Mouse (Mus musculus) liver, embryonic 11.5 days (tissue): ENCODE results near the gene Arhgef25. TPM values are rescaled to one million over a fixed set of nuclear protein-coding genes. Genes with fewer than 3 reads are reported as not detected.
"Not testable (repeated sequence)": the region's sequence is repeated elsewhere in the genome, so short reads cannot be mapped to it uniquely, and the experiment has no call there.

Experiments used
- ATAC-seq: fragments of 200-750 bp; cut with Nextera tagmentation; replicated peaks from 2 replicates; pipeline ENCODE4 v1.8.0; 2017; ENCODE audit warnings: moderate number of reproducible peaks, mild to moderate bottlenecking, moderate TSS enrichment, moderate library complexity; ENCODE audit not compliant: low FRiP score
- DNase-seq: peaks from one replicate; pipeline ENCODE4 v3.0.0-alpha.2; 2017; ENCODE audit warnings: low spot score
- H3K27ac ChIP-seq: fragments of 300-500 bp; sonication (generic); 2 replicates; pipeline ENCODE4 v1.5.1; 2014; ENCODE audit warnings: mild to moderate bottlenecking, low read depth, low read length, control low read depth
- H3K27me3 ChIP-seq: fragments of 300-500 bp; sonication (generic); replicated peaks from 2 replicates; pipeline ENCODE4 v1.6.1; 2014; ENCODE audit warnings: low read length, mixed read lengths; ENCODE audit not compliant: control insufficient read depth, insufficient read depth
- H3K36me3 ChIP-seq: fragments of 300-500 bp; sonication (generic); 2 replicates; pipeline ENCODE4 v1.6.1; 2014; ENCODE audit warnings: mild to moderate bottlenecking, low read length, moderate library complexity, mixed read lengths; ENCODE audit not compliant: control insufficient read depth, insufficient read depth
- H3K4me1 ChIP-seq: fragments of 300-500 bp; sonication (generic); replicated peaks from 2 replicates; pipeline ENCODE4 v1.6.1; 2014; ENCODE audit warnings: low read length, mixed read lengths; ENCODE audit not compliant: control insufficient read depth, insufficient read depth
- H3K4me2 ChIP-seq: fragments of 300-500 bp; sonication (generic); 2 replicates; pipeline ENCODE4 v1.6.1; 2014; ENCODE audit warnings: mild to moderate bottlenecking, control low read depth, moderate library complexity
- H3K4me3 ChIP-seq: fragments of 300-500 bp; sonication (generic); 2 replicates; pipeline ENCODE4 v1.5.1; 2014; ENCODE audit warnings: low read depth, low read length, control low read depth
- H3K9ac ChIP-seq: fragments of 300-500 bp; sonication (generic); 2 replicates; pipeline ENCODE4 v1.6.1; 2014; ENCODE audit warnings: low read depth, low read length, control low read depth
- H3K9me3 ChIP-seq: fragments of 300-500 bp; sonication (generic); 2 replicates; pipeline ENCODE4 v1.6.1; 2016; ENCODE audit warnings: low read length, inconsistent platforms, mixed read lengths; ENCODE audit not compliant: control insufficient read depth
- WGBS: fragments of 180-500 bp; shearing (Covaris S2); extraction: QIAGEN DNeasy Blood & Tissue Kit; methylation state at CpG from one replicate; pipeline ENCODE4 v1.1.7; 2014; 5-methylcytosine and 5-hydroxymethylcytosine counted together
- polyA plus RNA-seq: library from polyadenylated mRNA; unstranded; fragments of >200 nt; fragmentation: Nextera tagmentation; extraction: Ambion mirVana; gene quantifications from 2 replicates; pipeline ENCODE4 v1.2.1, GENCODE M21; 2014

Gene Arhgef25
- polyA plus RNA-seq, 1 experiment from 2014 or later = 30.2 TPM

DNA sequence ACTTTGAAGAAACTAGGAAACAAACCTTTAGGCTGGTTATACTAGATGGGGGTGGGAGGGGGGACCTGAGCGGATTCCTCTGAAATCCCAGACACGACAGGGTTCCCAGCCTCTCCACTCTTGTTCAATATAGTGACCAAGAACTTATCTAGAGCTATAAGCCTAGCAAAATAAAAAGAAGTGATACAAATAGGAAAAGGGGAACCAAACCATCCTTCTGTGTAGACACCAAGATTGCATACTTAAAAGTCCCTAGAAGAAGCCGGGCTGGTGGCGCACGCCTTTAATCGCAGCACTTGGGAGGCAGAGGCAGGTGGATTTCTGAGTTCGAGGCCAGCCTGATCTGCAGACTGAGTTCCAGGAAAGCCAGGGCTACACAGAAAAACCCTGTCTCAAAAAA is 36.6 kb downstream of the Arhgef25 start:
- ATAC-seq (no peak), DNase-seq (no peak)
- H3K36me3 ChIP-seq = no peaks in the 10 kb centered on the region
- no peaks in the 10 kb centered on the region for H3K27me3 ChIP-seq
- H3K4me1 ChIP-seq = no peaks in the 10 kb centered on the region
- H3K4me3 ChIP-seq = no peak overlapping the region
- no peak overlapping the region for H3K9ac ChIP-seq
- no peaks in the 10 kb centered on the region for H3K9me3 ChIP-seq
- H3K27ac ChIP-seq = no peak overlapping the region
- no peak overlapping the region for H3K4me2 ChIP-seq
- 87% methylated on average over 7 of the region's 7 CpGs for WGBS

DNA sequence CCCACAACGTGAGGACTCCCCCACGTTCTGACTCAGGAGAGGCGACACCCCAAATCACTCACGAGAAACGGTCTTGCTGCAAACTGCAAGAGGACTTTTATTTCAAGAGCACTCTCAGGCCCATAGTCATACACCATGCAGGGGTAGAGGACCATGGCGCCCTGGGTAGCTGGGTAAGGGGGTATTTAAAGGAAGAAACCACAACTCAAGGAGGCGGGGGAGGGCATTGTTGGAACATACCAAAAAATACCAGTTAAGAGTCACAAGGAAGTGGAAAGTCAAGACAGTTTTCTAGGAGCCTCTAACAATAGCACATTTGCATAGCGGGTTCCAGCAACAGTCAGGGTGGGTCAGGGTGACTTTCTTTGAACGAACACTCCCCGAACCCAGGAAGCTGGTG is 37.3 kb downstream of the Arhgef25 start:
- H3K4me3 ChIP-seq, H3K27ac ChIP-seq, DNase-seq, H3K27me3 ChIP-seq, H3K9me3 ChIP-seq, H3K9ac ChIP-seq, H3K4me2 ChIP-seq, H3K36me3 ChIP-seq, H3K4me1 ChIP-seq, ATAC-seq: not testable (repeated sequence)
- 84% methylated on average over 10 of the region's 10 CpGs for WGBS

DNA sequence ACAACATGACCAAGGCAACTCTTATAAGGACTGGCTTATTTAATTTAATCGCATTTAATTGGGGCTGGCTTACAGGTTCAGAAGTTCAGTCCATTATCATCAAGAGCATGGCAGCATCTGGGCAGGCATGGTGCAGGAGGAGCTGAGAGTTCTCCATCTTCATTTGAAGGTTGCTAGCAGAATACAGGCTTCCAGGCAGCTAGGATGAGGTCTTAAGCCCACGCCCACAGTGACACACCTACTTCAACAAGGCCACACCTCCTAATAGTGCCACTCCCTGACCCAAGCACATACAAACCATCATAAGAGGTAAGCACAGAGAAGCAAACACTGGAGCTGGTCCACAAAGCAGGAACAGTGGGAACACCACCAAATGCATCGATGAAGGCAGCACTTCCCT is 38.6 kb downstream of the Arhgef25 start:
- not testable (repeated sequence) for H3K27me3 ChIP-seq, H3K36me3 ChIP-seq, H3K9ac ChIP-seq, H3K27ac ChIP-seq, H3K9me3 ChIP-seq, H3K4me1 ChIP-seq, H3K4me2 ChIP-seq, DNase-seq, ATAC-seq, H3K4me3 ChIP-seq
- WGBS = 79% methylated on average over 3 of the region's 3 CpGs

DNA sequence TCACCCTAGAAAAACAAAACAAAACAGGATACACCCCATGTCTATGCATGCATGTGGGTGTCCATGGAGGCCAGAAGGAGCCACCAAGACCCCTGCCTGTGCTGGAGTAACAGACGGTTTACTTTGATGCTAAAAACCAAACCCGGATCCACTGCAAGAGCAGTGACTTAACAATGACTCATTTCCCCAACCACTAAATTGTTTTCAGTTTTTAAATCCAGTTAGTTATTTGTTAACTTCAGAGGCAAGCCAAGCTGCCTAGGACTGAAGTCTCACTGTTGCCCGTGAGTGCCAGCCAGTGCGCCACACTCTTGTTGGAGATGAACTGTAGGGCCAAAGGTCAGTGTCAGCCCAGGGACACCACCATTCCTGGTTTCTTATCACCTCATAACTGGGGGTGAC is 39.4 kb downstream of the Arhgef25 start:
- no peak for DNase-seq
- no peak for ATAC-seq

DNA sequence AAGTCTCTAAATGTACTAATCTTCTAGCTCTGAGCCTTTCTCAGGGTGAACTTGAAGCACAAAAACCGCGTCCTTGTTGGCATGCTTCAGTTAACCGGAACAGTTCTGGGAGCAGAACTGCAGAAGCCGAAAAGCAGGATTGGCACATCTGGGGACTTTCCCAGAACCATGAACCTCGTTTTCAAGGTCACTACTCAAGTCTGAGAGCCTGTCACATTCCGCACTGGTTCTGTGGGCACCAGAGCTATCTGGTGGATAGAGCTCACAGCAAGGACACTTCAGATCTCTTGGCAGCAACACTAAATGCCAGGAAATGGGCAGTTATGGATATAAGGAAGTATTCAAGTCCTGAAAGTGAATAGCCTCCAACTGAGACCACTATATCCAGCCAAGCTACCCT is 42.7 kb downstream of the Arhgef25 start:
- WGBS = 78% methylated on average over 6 of the region's 6 CpGs
- no peak overlapping the region for H3K27ac ChIP-seq
- ATAC-seq (no peak), DNase-seq (no peak)
- H3K9me3 ChIP-seq = no peaks in the 10 kb centered on the region
- H3K4me2 ChIP-seq = no peak overlapping the region
- H3K36me3 ChIP-seq = no peaks in the 10 kb centered on the region
- H3K4me1 ChIP-seq = no peaks in the 10 kb centered on the region
- no peak overlapping the region for H3K4me3 ChIP-seq
- H3K9ac ChIP-seq = no peak overlapping the region
- H3K27me3 ChIP-seq = no peaks in the 10 kb centered on the region

More for the DNA sequence above, 39.4 kb downstream of the Arhgef25 start:
- H3K27me3 ChIP-seq = no peaks in the 10 kb centered on the region
- H3K36me3 ChIP-seq = no peaks in the 10 kb centered on the region
- H3K9ac ChIP-seq = no peak overlapping the region
- no peaks in the 10 kb centered on the region for H3K4me1 ChIP-seq
- no peaks in the 10 kb centered on the region for H3K9me3 ChIP-seq
- WGBS = 66% methylated on average over 4 of the region's 4 CpGs
- H3K4me3 ChIP-seq = no peak overlapping the region
- no peak overlapping the region for H3K27ac ChIP-seq
- H3K4me2 ChIP-seq = no peak overlapping the region

DNA sequence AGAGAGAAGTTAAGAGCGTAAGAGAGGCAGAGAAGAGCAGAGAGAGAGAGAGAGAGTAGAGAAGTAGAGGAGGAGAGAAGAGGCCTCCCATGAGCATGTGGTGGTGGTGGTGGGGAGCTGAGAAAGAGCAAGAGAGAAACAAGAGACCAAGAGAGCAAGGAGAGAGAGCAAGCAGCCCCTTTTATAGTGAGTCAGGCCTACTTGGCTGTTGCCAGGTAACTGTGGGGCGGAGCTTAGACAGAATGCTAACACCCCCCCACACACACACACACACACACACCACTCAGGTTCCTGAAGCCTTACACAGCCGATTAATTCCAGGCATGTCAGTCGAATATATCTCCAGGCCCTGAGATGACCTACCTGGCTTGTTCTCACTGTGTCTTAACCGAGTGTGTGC is 44.6 kb downstream of the Arhgef25 start:
- Histone ChIP-seq H3K27me3 (no peaks in the 10 kb centered on the region), H3K27ac (no peak overlapping the region), H3K4me2 (no peak overlapping the region), H3K4me1 (no peaks in the 10 kb centered on the region), H3K9me3 (no peaks in the 10 kb centered on the region), H3K4me3 (no peak overlapping the region), H3K9ac (no peak overlapping the region), H3K36me3 (no peaks in the 10 kb centered on the region)
- ATAC-seq (no peak), DNase-seq (no peak)
- WGBS = 76% methylated on average over 5 of the region's 5 CpGs

DNA sequence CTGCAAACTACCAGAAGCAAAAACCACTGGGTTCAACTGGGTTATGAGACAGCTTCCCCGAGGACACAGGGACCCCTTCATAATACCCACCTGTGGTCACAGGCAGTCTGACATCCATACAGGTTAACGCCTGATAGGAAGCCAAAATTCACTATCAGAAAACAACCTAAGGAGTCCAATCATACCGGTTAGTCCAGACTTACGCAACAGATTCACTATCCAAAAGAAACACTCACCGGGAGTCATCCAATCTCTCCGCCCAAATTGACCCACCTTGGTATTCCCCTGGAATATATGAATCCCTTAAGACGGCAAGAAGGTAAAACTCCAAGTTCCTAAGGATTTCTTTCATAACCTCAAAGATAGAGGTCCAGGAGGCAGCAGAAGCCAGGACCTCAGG is 45.3 kb downstream of the Arhgef25 start:
- no peak for DNase-seq
- Histone ChIP-seq H3K4me2 (no peak overlapping the region), H3K9me3 (no peaks in the 10 kb centered on the region), H3K4me1 (no peaks in the 10 kb centered on the region), H3K4me3 (no peak overlapping the region), H3K27ac (no peak overlapping the region), H3K27me3 (no peaks in the 10 kb centered on the region), H3K36me3 (no peaks in the 10 kb centered on the region), H3K9ac (no peak overlapping the region)
- no peak for ATAC-seq
- 81% methylated on average over 7 of the region's 7 CpGs for WGBS

DNA sequence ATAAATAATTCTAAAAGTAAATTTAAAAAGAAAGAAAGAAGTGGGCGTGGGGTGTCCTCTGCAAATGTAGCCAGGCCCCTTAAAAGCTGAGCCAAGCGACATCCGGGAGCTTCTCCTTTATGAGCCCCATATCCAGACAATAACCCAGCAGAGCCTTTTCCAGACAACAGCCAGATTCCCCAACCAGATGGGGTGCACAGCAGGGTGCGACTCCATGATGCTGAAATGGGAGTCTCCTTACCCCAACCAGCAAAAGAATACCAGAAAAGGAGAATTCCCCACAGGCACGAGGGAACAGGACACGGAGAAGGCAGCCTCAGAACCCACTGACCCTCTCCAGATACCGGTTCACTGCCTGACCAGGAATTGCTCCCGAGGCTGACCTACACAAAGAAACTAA is 46.7 kb downstream of the Arhgef25 start:
- H3K4me3 ChIP-seq = no peak overlapping the region
- WGBS = 83% methylated on average over 8 of the region's 8 CpGs
- no peak overlapping the region for H3K27ac ChIP-seq
- no peaks in the 10 kb centered on the region for H3K9me3 ChIP-seq
- H3K9ac ChIP-seq = no peak overlapping the region
- peaks cover 8% of the 10 kb centered on the region for H3K4me1 ChIP-seq
- H3K27me3 ChIP-seq = no peaks in the 10 kb centered on the region
- no peaks in the 10 kb centered on the region for H3K36me3 ChIP-seq
- ATAC-seq (no peak), DNase-seq (no peak)
- H3K4me2 ChIP-seq = no peak overlapping the region

DNA sequence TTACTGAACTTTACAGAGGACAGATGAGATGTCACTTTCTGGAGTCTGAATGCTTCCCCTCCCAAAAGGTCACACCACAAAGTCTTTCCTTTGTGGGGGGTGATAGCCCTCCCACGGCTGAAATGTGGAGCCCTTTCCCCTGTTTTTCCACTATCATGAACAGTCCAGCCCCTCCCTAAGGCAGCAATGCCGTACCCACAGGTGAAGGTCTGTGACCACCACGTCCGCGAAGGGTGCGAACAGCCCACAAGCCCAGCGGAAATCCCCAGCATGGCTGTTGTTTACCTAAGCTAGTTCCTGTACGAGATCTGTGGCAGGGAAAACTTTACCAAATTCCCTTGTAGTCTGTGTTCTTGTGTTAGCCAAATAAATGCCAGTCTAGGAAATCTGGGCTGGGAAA is 48.4 kb downstream of the Arhgef25 start:
- no peak overlapping the region for H3K27ac ChIP-seq
- 63% methylated on average over 8 of the region's 8 CpGs for WGBS
- no peak for DNase-seq
- ATAC-seq = no peak
- H3K9ac ChIP-seq = no peak overlapping the region
- H3K4me2 ChIP-seq = no peak overlapping the region
- H3K4me1 ChIP-seq = peaks cover 13% of the 10 kb centered on the region
- no peaks in the 10 kb centered on the region for H3K36me3 ChIP-seq
- no peaks in the 10 kb centered on the region for H3K27me3 ChIP-seq
- no peaks in the 10 kb centered on the region for H3K9me3 ChIP-seq
- no peak overlapping the region for H3K4me3 ChIP-seq
